Mouse (Mus musculus): ENCODE measurements around the gene Mrps36.
"Not testable (repeated sequence)": the region's sequence is repeated elsewhere in the genome, so short reads cannot be mapped to it uniquely, and the experiment has no call there.

The Mrps36 gene

GRCm38 (mm10) chr13:100731462-100732046 lies 12.9 kb downstream of the Mrps36 start:
- DNase-seq: not testable (repeated sequence)

- DNase-seq: peak; percentile 95
Observed at GRCm38 (mm10) chr13:100730861-100731176, 13.6 kb downstream of the Mrps36 start, which contains the start of gene Cdk7. TSS of gene Cdk7 (minus strand) at chr13:100730939.

- peak; percentile 28 for DNase-seq
Observed at GRCm38 (mm10) chr13:100730153-100730860, 14.2 kb downstream of the Mrps36 start.

- DNase-seq: not testable (repeated sequence)
Observed at GRCm38 (mm10) chr13:100728530-100728929, 15.9 kb downstream of the Mrps36 start.

GRCm38 (mm10) chr13:100728086-100728485 lies 16.4 kb downstream of the Mrps36 start:
- DNase-seq: no peak

- DNase-seq: no peak
Observed at GRCm38 (mm10) chr13:100725194-100725593, 19.3 kb downstream of the Mrps36 start.

- peak; percentile 21 for DNase-seq
Observed at GRCm38 (mm10) chr13:100724051-100724754, 20.3 kb downstream of the Mrps36 start.

GRCm38 (mm10) chr13:100721656-100722055 lies 22.8 kb downstream of the Mrps36 start:
- DNase-seq: no peak

- no peak for DNase-seq
Observed at GRCm38 (mm10) chr13:100715467-100715866, 29.0 kb downstream of the Mrps36 start.

GRCm38 (mm10) chr13:100706206-100706605 lies 38.3 kb downstream of the Mrps36 start:
- DNase-seq: no peak

- DNase-seq: no peak
Observed at GRCm38 (mm10) chr13:100703468-100703867, 41.0 kb downstream of the Mrps36 start.

- no peak for DNase-seq
Observed at GRCm38 (mm10) chr13:100698866-100699265, 45.6 kb downstream of the Mrps36 start.

- no peak for DNase-seq
Observed at GRCm38 (mm10) chr13:100697541-100697940, 46.9 kb downstream of the Mrps36 start.

- no peak for DNase-seq
Observed at GRCm38 (mm10) chr13:100687513-100687912, 56.9 kb downstream of the Mrps36 start.
